Mouse (Mus musculus): ENCODE results near the gene Dnajb3. TPM values are rescaled to one million over a fixed set of nuclear protein-coding genes. Genes with fewer than 3 reads are reported as not detected.

Gene Dnajb3
- polyA plus RNA-seq, 1 experiment from 2014 or later = 9.6 TPM

DNA sequence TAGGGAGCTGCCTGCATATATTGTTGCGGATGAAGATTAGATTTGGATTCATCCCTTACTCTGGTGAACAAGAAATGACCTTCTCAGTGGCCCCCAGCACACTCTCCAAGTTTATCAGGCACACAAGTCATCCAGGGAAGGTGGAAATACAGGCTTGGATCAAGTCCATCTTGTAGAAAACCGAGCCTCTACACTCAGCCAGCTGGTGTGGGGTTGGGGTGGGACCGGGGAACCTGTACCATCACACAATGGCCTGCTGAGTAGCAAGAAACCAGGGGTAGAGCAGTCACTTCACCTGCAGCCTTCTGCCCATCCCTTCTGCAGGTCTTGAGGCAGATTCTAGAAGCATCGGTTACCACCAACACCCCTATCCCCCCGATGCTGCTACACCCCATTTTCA lies 29.1 kb upstream of the Dnajb3 start:
- no peak overlapping the region for H3K4me2 ChIP-seq
- no peak for ATAC-seq (replicated peaks; ENCODE audit: insufficient number of reproducible peaks, low FRiP score, low TSS enrichment)
- no peaks in the 10 kb centered on the region for H3K36me3 ChIP-seq (ENCODE audit: control insufficient read depth, insufficient read depth, low read length)
- no peak overlapping the region for H3K9ac ChIP-seq (ENCODE audit: low read depth, low read length)
- H3K27ac ChIP-seq (ENCODE audit: low read depth, low read length) = no peak overlapping the region
- no peaks in the 10 kb centered on the region for H3K4me1 ChIP-seq (ENCODE audit: control insufficient read depth, insufficient read depth, low read length)
- 41% methylated on average over 5 of the region's 5 CpGs for WGBS (ENCODE audit: insufficient replicate concordance)
- peaks cover 97% of the 10 kb centered on the region for H3K9me3 ChIP-seq (replicated peaks; ENCODE audit: control insufficient read depth, low read length)
- no peaks in the 10 kb centered on the region for H3K27me3 ChIP-seq (ENCODE audit: control insufficient read depth, insufficient read depth, low read length)
- no peak overlapping the region for H3K4me3 ChIP-seq (ENCODE audit: low read depth, low read length)

GRCm38 (mm10) chr1:88234248-88234610 lies 28.6 kb upstream of the Dnajb3 start:
- 62% methylated on average over 4 of the region's 4 CpGs for WGBS (ENCODE audit: insufficient replicate concordance)

GRCm38 (mm10) chr1:88233421-88234247 lies 28.1 kb upstream of the Dnajb3 start:
- no peak overlapping the region for H3K4me2 ChIP-seq
- no peak overlapping the region for H3K27ac ChIP-seq (ENCODE audit: low read depth, low read length)
- no peak for ATAC-seq (replicated peaks; ENCODE audit: insufficient number of reproducible peaks, low FRiP score, low TSS enrichment)
- no peaks in the 10 kb centered on the region for H3K36me3 ChIP-seq (ENCODE audit: control insufficient read depth, insufficient read depth, low read length)
- H3K4me3 ChIP-seq (ENCODE audit: low read depth, low read length) = no peak overlapping the region
- H3K9me3 ChIP-seq (replicated peaks; ENCODE audit: control insufficient read depth, low read length) = peaks cover 97% of the 10 kb centered on the region
- 66% methylated on average over 14 of the region's 14 CpGs for WGBS (ENCODE audit: insufficient replicate concordance)
- H3K9ac ChIP-seq (ENCODE audit: low read depth, low read length) = no peak overlapping the region
- no peaks in the 10 kb centered on the region for H3K4me1 ChIP-seq (ENCODE audit: control insufficient read depth, insufficient read depth, low read length)
- no peaks in the 10 kb centered on the region for H3K27me3 ChIP-seq (ENCODE audit: control insufficient read depth, insufficient read depth, low read length)

More at GRCm38 (mm10) chr1:88234248-88234610, 28.6 kb upstream of the Dnajb3 start:
- Histone ChIP-seq H3K27me3 (ENCODE audit: control insufficient read depth, insufficient read depth, low read length) (no peaks in the 10 kb centered on the region), H3K36me3 (ENCODE audit: control insufficient read depth, insufficient read depth, low read length) (no peaks in the 10 kb centered on the region), H3K4me3 (ENCODE audit: low read depth, low read length) (no peak overlapping the region), H3K4me2 (no peak overlapping the region), H3K4me1 (ENCODE audit: control insufficient read depth, insufficient read depth, low read length) (no peaks in the 10 kb centered on the region), H3K9ac (ENCODE audit: low read depth, low read length) (no peak overlapping the region), H3K27ac (ENCODE audit: low read depth, low read length) (no peak overlapping the region), H3K9me3 (replicated peaks; ENCODE audit: control insufficient read depth, low read length) (peaks cover 97% of the 10 kb centered on the region)
- ATAC-seq (replicated peaks; ENCODE audit: insufficient number of reproducible peaks, low FRiP score, low TSS enrichment) = no peak

DNA sequence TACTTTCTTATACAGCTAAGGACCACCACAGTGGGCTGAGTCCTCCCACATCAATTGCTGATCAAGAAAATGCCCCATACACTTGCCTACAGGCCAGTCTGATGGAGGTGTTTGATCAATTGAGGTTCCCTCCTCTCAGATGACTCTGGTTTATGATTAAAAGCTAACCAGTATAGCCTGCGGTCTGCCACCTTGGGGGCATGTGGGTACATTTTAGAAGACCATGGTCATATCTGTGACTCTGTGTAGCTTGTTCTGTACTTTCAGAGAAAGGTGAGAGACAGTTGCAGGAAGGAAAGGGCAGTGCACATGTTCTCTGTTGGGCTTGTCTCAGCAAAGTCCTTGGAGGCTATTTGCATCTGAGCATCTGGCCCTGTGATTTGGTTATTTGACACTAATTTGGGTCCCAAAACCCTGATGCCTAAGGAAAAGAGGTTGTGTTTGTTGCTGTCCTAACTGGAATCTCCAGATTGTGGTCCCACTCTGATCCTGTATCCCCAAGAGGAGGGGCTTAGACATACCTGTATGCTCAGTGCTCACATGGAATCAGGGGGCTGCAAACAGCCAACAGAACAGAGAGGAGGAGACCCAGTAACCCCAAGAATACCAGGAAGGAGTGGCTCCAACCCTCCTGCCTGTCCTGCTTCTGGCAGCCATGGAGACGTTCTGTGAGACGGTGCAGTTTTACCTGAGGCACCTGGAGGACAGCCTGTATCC lies 27.2 kb upstream of the Dnajb3 start:
- H3K4me2 ChIP-seq = no peak overlapping the region
- WGBS (ENCODE audit: insufficient replicate concordance) = 51% methylated on average over 3 of the region's 3 CpGs

GRCm38 (mm10) chr1:88231803-88232499 lies 26.4 kb upstream of the Dnajb3 start:
- no peak for ATAC-seq (replicated peaks; ENCODE audit: insufficient number of reproducible peaks, low FRiP score, low TSS enrichment)
- 60% methylated on average over 7 of the region's 7 CpGs for WGBS (ENCODE audit: insufficient replicate concordance)
- Histone ChIP-seq H3K9me3 (replicated peaks; ENCODE audit: control insufficient read depth, low read length) (peaks cover 96% of the 10 kb centered on the region), H3K36me3 (ENCODE audit: control insufficient read depth, insufficient read depth, low read length) (no peaks in the 10 kb centered on the region), H3K4me3 (ENCODE audit: low read depth, low read length) (no peak overlapping the region), H3K4me2 (no peak overlapping the region), H3K27ac (ENCODE audit: low read depth, low read length) (no peak overlapping the region), H3K27me3 (ENCODE audit: control insufficient read depth, insufficient read depth, low read length) (no peaks in the 10 kb centered on the region), H3K4me1 (ENCODE audit: control insufficient read depth, insufficient read depth, low read length) (no peaks in the 10 kb centered on the region), H3K9ac (ENCODE audit: low read depth, low read length) (no peak overlapping the region)

More for the DNA sequence above, 27.2 kb upstream of the Dnajb3 start:
- ATAC-seq (replicated peaks; ENCODE audit: insufficient number of reproducible peaks, low FRiP score, low TSS enrichment) = no peak
- Histone ChIP-seq H3K9ac (ENCODE audit: low read depth, low read length) (no peak overlapping the region), H3K27me3 (ENCODE audit: control insufficient read depth, insufficient read depth, low read length) (no peaks in the 10 kb centered on the region), H3K9me3 (replicated peaks; ENCODE audit: control insufficient read depth, low read length) (peaks cover 97% of the 10 kb centered on the region), H3K27ac (ENCODE audit: low read depth, low read length) (no peak overlapping the region), H3K4me1 (ENCODE audit: control insufficient read depth, insufficient read depth, low read length) (no peaks in the 10 kb centered on the region), H3K4me3 (ENCODE audit: low read depth, low read length) (no peak overlapping the region), H3K36me3 (ENCODE audit: control insufficient read depth, insufficient read depth, low read length) (no peaks in the 10 kb centered on the region)

GRCm38 (mm10) chr1:88230981-88231802 lies 25.6 kb upstream of the Dnajb3 start:
- no peak overlapping the region for H3K4me3 ChIP-seq (ENCODE audit: low read depth, low read length)
- no peak overlapping the region for H3K9ac ChIP-seq (ENCODE audit: low read depth, low read length)
- H3K4me2 ChIP-seq = no peak overlapping the region
- 69% methylated on average over 6 of the region's 6 CpGs for WGBS (ENCODE audit: insufficient replicate concordance)
- no peak overlapping the region for H3K27ac ChIP-seq (ENCODE audit: low read depth, low read length)
- no peaks in the 10 kb centered on the region for H3K36me3 ChIP-seq (ENCODE audit: control insufficient read depth, insufficient read depth, low read length)
- no peaks in the 10 kb centered on the region for H3K4me1 ChIP-seq (ENCODE audit: control insufficient read depth, insufficient read depth, low read length)
- H3K9me3 ChIP-seq (replicated peaks; ENCODE audit: control insufficient read depth, low read length) = peaks cover 99% of the 10 kb centered on the region
- H3K27me3 ChIP-seq (ENCODE audit: control insufficient read depth, insufficient read depth, low read length) = no peaks in the 10 kb centered on the region
- no peak for ATAC-seq (replicated peaks; ENCODE audit: insufficient number of reproducible peaks, low FRiP score, low TSS enrichment)

DNA sequence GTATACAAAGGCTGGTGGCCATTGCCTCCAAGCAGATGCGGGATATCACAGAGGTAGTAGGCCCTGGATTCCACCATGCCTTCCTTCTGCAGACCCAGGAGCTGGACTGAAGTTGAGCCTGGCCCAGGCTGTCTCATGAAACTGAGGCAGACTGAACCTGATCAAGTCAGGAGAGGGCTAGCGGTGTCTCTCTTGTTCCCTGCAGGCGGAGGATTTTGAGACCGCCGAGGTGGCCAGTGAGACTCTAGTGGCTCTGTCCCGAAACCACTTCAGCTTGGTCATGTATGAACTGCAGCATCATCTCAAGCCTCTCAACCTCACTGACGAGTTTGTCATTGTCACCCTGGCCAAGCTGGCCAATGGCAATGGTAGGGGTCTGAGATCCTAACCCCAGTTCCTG lies 24.8 kb upstream of the Dnajb3 start:
- 69% methylated on average over 7 of the region's 7 CpGs for WGBS (ENCODE audit: insufficient replicate concordance)

DNA sequence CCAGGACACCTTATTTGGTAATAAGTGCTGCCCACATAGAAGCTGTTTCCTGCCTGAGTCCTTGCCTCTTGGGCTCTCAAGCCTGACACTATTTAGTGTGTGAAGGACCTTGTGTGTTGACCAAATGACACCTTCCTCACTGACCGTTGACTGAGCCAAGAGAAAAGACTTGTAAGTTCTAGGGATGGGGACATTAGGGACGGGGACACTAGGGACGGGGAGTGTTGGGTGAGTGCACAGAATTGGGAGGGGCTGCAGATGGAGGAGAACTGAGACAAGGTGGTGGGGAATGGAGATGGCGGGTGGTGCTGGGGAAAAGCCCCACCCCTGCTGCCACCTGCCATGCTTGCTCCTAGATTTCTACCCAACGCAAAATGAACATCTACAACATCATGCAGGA lies 24.4 kb upstream of the Dnajb3 start:
- ATAC-seq (replicated peaks; ENCODE audit: insufficient number of reproducible peaks, low FRiP score, low TSS enrichment) = 0 out of 2 replicates have a peak, but pooled peaks have one; percentile 3
- no peaks in the 10 kb centered on the region for H3K36me3 ChIP-seq (ENCODE audit: control insufficient read depth, insufficient read depth, low read length)
- no peak overlapping the region for H3K4me3 ChIP-seq (ENCODE audit: low read depth, low read length)
- 76% methylated on average over 5 of the region's 5 CpGs for WGBS (ENCODE audit: insufficient replicate concordance)
- H3K27me3 ChIP-seq (ENCODE audit: control insufficient read depth, insufficient read depth, low read length) = no peaks in the 10 kb centered on the region
- no peak overlapping the region for H3K27ac ChIP-seq (ENCODE audit: low read depth, low read length)
- H3K9ac ChIP-seq (ENCODE audit: low read depth, low read length) = no peak overlapping the region
- H3K4me1 ChIP-seq (ENCODE audit: control insufficient read depth, insufficient read depth, low read length) = no peaks in the 10 kb centered on the region
- H3K4me2 ChIP-seq = no peak overlapping the region
- peaks cover 96% of the 10 kb centered on the region for H3K9me3 ChIP-seq (replicated peaks; ENCODE audit: control insufficient read depth, low read length)

More for the DNA sequence above, 24.8 kb upstream of the Dnajb3 start:
- no peak for ATAC-seq (replicated peaks; ENCODE audit: insufficient number of reproducible peaks, low FRiP score, low TSS enrichment)
- Histone ChIP-seq H3K9me3 (replicated peaks; ENCODE audit: control insufficient read depth, low read length) (peaks cover 99% of the 10 kb centered on the region), H3K27ac (ENCODE audit: low read depth, low read length) (no peak overlapping the region), H3K36me3 (ENCODE audit: control insufficient read depth, insufficient read depth, low read length) (no peaks in the 10 kb centered on the region), H3K4me1 (ENCODE audit: control insufficient read depth, insufficient read depth, low read length) (no peaks in the 10 kb centered on the region), H3K4me2 (no peak overlapping the region), H3K4me3 (ENCODE audit: low read depth, low read length) (no peak overlapping the region), H3K27me3 (ENCODE audit: control insufficient read depth, insufficient read depth, low read length) (no peaks in the 10 kb centered on the region), H3K9ac (ENCODE audit: low read depth, low read length) (no peak overlapping the region)
